Mouse (Mus musculus) forebrain, embryonic 12.5 days (tissue): ENCODE results near the gene Fam118b. TPM values are rescaled to one million over a fixed set of nuclear protein-coding genes. Genes with fewer than 3 reads are reported as not detected.
A peak's percentile ranks its signal among the peaks of the same experiment; 100 is the strongest.

Experiments used
- ATAC-seq: fragments of 200-750 bp; cut with Nextera tagmentation; 2 replicates; pipeline ENCODE4 v1.8.0; 2017; ENCODE audit warnings: moderate TSS enrichment; ENCODE audit not compliant: low FRiP score
- H3K27ac ChIP-seq: fragments of 300-500 bp; sonication (generic); 2 replicates; pipeline ENCODE4 v1.5.1; 2016; ENCODE audit warnings: mild to moderate bottlenecking
- H3K27me3 ChIP-seq: fragments of 300-500 bp; sonication (generic); 2 replicates; pipeline ENCODE4 v1.6.1; 2016; ENCODE audit warnings: mild to moderate bottlenecking
- H3K36me3 ChIP-seq: fragments of 300-500 bp; sonication (generic); replicated peaks from 2 replicates; pipeline ENCODE4 v1.6.1; 2016; ENCODE audit warnings: mild to moderate bottlenecking
- H3K4me1 ChIP-seq: fragments of 300-500 bp; sonication (generic); 2 replicates; pipeline ENCODE4 v1.6.1; 2016
- H3K4me2 ChIP-seq: fragments of 300-500 bp; sonication (generic); 2 replicates; pipeline ENCODE4 v1.6.1; 2016; ENCODE audit warnings: mild to moderate bottlenecking, moderate library complexity
- H3K4me3 ChIP-seq: fragments of 300-500 bp; sonication (generic); replicated peaks from 2 replicates; pipeline ENCODE4 v1.5.1; 2016; ENCODE audit warnings: mild to moderate bottlenecking
- H3K9ac ChIP-seq: fragments of 300-500 bp; sonication (generic); 2 replicates; pipeline ENCODE4 v1.6.1; 2016; ENCODE audit warnings: mild to moderate bottlenecking
- H3K9me3 ChIP-seq: fragments of 300-500 bp; sonication (generic); 2 replicates; pipeline ENCODE4 v1.6.1; 2016
- WGBS: fragments of 180-500 bp; shearing (Covaris S2); methylation state at CpG from one replicate; pipeline ENCODE4 v1.1.7; 2016; 5-methylcytosine and 5-hydroxymethylcytosine counted together
- polyA plus RNA-seq: library from polyadenylated mRNA; unstranded; fragments of >200 nt; fragmentation: Nextera tagmentation; extraction: Ambion mirVana; gene quantifications from 2 replicates; pipeline ENCODE4 v1.2.1, GENCODE M21; 2016

Gene Fam118b
- polyA plus RNA-seq, 1 experiment from 2014 or later: 73.9 TPM

DNA sequence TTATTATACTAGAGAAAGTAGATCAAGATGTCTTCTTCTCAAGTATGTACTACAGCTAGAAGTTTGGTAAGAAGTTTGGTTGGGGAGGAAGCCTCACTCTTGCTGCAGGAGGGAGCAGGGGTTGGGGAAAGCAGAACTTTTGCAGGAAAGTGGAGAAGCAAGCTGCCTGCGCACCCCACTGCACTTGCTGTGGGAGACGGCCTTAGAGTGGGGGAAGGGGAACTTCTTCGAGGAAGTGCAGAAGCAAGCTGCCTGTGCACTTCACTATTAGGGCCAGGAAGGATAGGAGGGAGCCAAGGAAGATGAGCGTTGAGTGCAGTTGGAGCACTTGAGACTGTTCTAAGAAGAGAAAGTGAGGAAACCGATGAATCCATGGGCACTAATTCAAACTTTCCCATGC lies 84.2 kb downstream of the Fam118b start:
- 73% methylated on average over 5 of the region's 5 CpGs for WGBS
- Histone ChIP-seq H3K27me3 (no peaks in the 10 kb centered on the region), H3K9me3 (no peaks in the 10 kb centered on the region), H3K36me3 (peaks cover 17% of the 10 kb centered on the region), H3K27ac (no peak overlapping the region), H3K4me2 (no peak overlapping the region), H3K4me1 (no peaks in the 10 kb centered on the region), H3K4me3 (no peak overlapping the region), H3K9ac (no peak overlapping the region)
- ATAC-seq: no peak

GRCm38 (mm10) chr9:35182832-35183231 lies 84.8 kb downstream of the Fam118b start:
- Histone ChIP-seq H3K9ac (no peak overlapping the region), H3K4me2 (no peak overlapping the region), H3K4me3 (no peak overlapping the region), H3K4me1 (no peaks in the 10 kb centered on the region), H3K27me3 (no peaks in the 10 kb centered on the region), H3K27ac (no peak overlapping the region), H3K36me3 (peaks cover 11% of the 10 kb centered on the region), H3K9me3 (no peaks in the 10 kb centered on the region)
- WGBS: 82% methylated on average over 2 of the region's 2 CpGs
- no peak for ATAC-seq

- Histone ChIP-seq H3K4me3 (peak overlapping the region; percentile 65), H3K4me1 (peaks cover 13% of the 10 kb centered on the region), H3K9ac (peak overlapping the region; percentile 68; the same call in 1 of the 2 replicates), H3K27ac (0 out of 2 replicates have a peak overlapping the region, but pooled peaks have one; percentile 84), H3K27me3 (no peaks in the 10 kb centered on the region), H3K9me3 (no peaks in the 10 kb centered on the region), H3K36me3 (no peaks in the 10 kb centered on the region), H3K4me2 (peak overlapping the region; percentile 82)
- ATAC-seq: peak; percentile 50
- WGBS: 51% methylated on average over 14 of the region's 14 CpGs
These were observed 91.4 kb downstream of the Fam118b start for GRCm38 (mm10) chr9:35176124-35176659.

DNA sequence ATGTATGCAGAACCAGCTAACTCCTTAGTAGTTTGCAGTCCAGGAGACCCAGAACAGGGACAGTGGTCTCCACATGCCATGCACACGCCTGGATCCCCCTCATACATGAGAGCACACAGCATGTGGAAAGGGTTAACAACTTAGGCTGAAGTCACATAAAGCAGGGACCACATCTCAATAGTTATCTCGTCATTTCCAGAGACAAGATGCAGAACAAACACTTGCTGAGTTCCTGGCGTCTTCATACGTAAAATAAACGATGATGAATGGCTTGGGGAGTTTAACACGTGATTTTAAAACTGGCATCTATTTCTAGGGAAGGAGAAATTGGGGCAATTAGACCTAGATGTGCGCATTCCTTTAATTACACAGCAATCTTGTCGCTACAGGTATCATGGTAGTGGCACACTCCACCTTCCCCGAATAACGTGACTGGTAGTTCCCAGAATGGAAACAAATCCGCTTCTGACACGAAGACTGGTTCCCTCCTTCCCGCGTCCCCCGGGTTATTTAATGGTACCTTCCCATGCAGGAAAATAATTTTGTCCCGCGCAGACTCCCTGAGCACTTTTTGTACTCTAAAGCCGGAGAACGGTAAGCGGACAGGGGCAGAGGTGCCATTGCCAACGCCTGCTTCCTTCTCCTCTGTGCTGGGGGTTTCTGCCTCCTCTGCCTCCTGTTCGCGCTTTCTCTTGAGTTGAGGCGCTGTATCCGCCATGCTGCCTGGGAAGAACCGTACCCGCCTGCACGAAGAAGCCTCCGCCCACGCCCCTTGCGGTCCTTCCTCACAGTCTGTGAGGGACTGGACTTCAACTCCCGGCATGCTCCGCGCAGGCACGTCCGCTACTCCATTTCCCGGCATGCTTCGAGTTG lies 92.1 kb downstream of the Fam118b start, which contains the start of gene Dcps:
Gene Dcps, minus strand, starts transcription at position 811 of the 873 bp plus-strand sequence.
- peak; percentile 97 for ATAC-seq
- peak within 1 kb of the TSS; percentile 68 for H3K9ac ChIP-seq
- peak within 1 kb of the TSS; percentile 84 for H3K27ac ChIP-seq
- H3K36me3 ChIP-seq: peaks cover 5% of the 10 kb centered on the region; the same call in 1 of the 2 replicates
- under 1% methylated on average over 38 of the region's 38 CpGs for WGBS
- H3K4me2 ChIP-seq: peak within 1 kb of the TSS; percentile 82
- peak within 1 kb of the TSS; percentile 65 for H3K4me3 ChIP-seq
- no peaks in the 10 kb centered on the region for H3K9me3 ChIP-seq
- peaks cover 13% of the 10 kb centered on the region for H3K4me1 ChIP-seq
- no peaks in the 10 kb centered on the region for H3K27me3 ChIP-seq

DNA sequence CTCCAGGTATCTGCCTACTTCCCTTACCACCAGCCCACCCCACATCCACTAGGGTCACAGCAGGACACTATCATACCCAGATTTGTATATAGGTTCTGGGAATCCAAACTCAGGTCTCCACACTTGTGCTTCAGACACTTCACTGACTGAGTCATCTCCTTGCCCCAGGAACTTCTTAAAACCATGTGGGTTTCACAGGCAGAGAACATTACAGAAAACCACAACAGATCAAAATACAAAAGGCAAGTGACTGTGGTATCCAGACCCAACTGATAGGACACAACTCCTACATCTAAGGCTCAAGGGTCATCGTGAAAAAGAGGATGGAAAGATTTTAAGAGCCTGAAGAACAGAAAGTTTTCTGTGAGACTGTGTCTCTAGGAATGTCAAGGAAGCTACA lies 94.3 kb downstream of the Fam118b start:
- H3K27me3 ChIP-seq: no peaks in the 10 kb centered on the region
- peaks cover 15% of the 10 kb centered on the region for H3K36me3 ChIP-seq
- H3K9me3 ChIP-seq: no peaks in the 10 kb centered on the region
- ATAC-seq: no peak
- WGBS: 89% methylated on average over 1 of the region's 1 CpGs
- no peak overlapping the region for H3K27ac ChIP-seq
- H3K4me3 ChIP-seq: no peak overlapping the region
- no peak overlapping the region for H3K9ac ChIP-seq
- H3K4me1 ChIP-seq: peaks cover 13% of the 10 kb centered on the region
- no peak overlapping the region for H3K4me2 ChIP-seq

DNA sequence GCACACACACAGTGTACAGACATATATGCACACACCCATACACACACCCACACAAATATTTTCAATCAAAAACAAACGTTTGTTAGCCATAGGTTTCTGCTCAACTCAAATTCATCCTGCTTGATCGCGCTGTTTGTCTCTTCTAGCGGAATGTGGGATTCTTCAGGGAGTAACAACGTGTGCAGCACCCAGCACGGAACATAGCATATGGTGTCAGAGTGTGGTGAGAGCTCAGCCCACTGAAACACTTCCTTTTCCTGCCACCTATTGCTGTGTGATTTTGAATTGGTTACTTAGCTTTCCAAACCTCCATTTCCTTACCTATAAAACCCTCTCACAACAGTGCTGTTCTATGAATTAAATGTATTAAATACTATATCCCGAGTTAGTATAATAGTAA lies 97.5 kb downstream of the Fam118b start:
- H3K9ac ChIP-seq: no peak overlapping the region
- H3K9me3 ChIP-seq: no peaks in the 10 kb centered on the region
- H3K36me3 ChIP-seq: peaks cover 15% of the 10 kb centered on the region
- 95% methylated on average over 7 of the region's 7 CpGs for WGBS
- no peak overlapping the region for H3K4me3 ChIP-seq
- no peak overlapping the region for H3K27ac ChIP-seq
- H3K4me1 ChIP-seq: peaks cover 30% of the 10 kb centered on the region
- no peak overlapping the region for H3K4me2 ChIP-seq
- no peak for ATAC-seq
- no peaks in the 10 kb centered on the region; the same call in 1 of the 2 replicates for H3K27me3 ChIP-seq

Other genes starting within 250 kb of the Fam118b start
- gene St3gal4, start 148.5 kb downstream of the Fam118b start, polyA plus RNA-seq: 9.9 and 12.1 TPM in 2 replicates
- gene Dcps, start 91.7 kb downstream of the Fam118b start, polyA plus RNA-seq: 90.1 and 102 TPM in 2 replicates
- 81.3 and 82.6 TPM in 2 replicates for gene Srpr, start 67.6 kb downstream of the Fam118b start, polyA plus RNA-seq
- 11.7 and 11.9 TPM in 2 replicates for gene Tirap, start 67.5 kb downstream of the Fam118b start, polyA plus RNA-seq
- gene Foxred1, start 56.8 kb downstream of the Fam118b start, polyA plus RNA-seq: 45.6 and 49.0 TPM in 2 replicates
- gene Rpusd4, start 60 bp upstream of the Fam118b start, polyA plus RNA-seq: 25.6 and 27.9 TPM in 2 replicates
- 23.4 and 23.7 TPM in 2 replicates for gene Cdon, start 153.3 kb upstream of the Fam118b start, polyA plus RNA-seq